Mouse (Mus musculus) fibroblast of lung, adult 2 months (primary cell): ENCODE results near the gene Ms4a6b.
"Not testable (repeated sequence)": the region's sequence is repeated elsewhere in the genome, so short reads cannot be mapped to it uniquely, and the experiment has no call there.

Source experiments
- DNase-seq: peaks from one replicate; pipeline ENCODE4 v3.0.0-alpha.2; 2011; ENCODE audit warnings: low read depth

The Ms4a6b gene

GRCm38 (mm10) chr19:11516246-11516645, at the start of gene Ms4a6b:
Ms4a6b (plus strand) TSS chr19:11516512.
- no peak for DNase-seq

DNA sequence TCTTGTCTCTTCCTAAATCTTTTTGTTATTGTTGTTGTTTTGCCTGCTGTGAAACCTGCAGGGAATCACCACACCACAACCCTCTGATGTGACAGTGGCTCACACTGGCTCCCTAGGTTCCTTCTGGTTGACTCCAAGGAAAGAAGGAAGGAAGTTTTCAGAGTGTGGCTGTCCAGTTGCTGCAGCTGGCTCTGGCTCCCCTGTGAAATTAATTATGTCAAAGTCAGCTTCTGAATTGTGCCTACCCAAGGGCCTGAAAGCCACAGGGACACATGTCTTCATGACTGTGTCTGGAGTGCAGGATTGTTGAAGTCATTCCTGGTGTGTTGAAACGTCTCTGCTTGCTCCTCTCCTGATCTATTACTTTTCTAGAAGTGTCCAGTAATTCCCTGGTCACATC, 48.0 kb upstream of the Ms4a6b start:
- DNase-seq = not testable (repeated sequence)

DNA sequence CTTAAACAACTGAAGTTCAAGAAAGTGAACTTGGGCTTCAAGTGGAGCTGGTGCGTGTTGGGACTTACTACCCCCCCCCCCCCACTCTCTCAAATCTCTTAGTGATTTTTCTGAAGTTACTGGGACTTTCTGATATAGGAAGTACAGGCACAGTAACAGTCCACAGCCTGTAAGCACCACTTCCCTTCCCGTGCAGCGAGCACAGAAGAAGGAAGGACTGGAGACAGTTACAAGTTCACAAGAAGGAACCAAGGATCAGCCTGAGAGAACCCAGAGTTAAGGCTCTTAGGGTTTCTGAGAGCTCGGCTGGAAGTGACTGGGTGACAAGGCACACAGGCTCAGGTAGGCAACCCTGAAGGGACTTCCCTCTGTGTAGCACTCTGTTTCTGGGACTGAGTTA, 47.1 kb upstream of the Ms4a6b start, which contains the start of gene Ms4a6c:
Ms4a6c (plus strand) TSS at position 152 of the 400 bp plus-strand sequence.
- not testable (repeated sequence) for DNase-seq

DNA sequence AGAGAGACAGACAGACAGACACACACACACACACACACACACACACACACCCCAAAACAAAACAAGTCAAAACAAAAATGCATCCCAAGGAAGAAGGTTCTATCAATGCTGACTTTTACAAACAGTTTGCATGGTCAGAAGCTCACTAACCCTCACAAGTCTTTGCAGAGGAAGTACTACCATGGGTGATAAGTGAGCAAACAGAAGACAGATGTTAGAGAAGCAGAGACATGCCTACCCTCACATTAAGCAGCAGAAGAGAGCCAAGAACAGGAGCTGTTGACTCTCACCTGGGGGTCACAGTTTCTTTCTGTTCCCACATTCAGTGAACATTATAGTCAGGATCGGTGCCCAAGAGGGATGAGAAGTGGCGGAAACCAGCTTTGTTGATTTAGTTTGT, 36.6 kb upstream of the Ms4a6b start:
- no peak for DNase-seq

DNA sequence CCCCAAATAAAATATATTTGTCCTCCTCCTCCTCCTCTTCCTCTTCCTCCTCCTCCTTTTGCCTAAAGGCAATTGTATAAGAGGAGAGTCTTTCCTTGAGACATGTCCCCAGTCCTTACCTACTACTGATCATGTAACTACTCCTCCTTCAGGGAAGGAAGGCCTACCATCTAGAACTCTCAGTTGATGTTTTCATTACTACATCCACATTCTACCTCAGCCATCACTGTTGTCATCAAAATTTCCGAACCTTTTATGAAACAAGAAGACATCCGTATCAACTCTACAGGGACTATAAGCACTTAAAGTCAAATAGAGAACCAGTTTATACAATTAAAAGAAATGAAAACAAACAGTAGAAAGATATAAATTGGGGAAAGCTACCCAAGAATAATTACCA, 33.6 kb upstream of the Ms4a6b start:
- DNase-seq = no peak

GRCm38 (mm10) chr19:11483941-11484340, 32.4 kb upstream of the Ms4a6b start:
- DNase-seq = no peak

GRCm38 (mm10) chr19:11484388-11484787, 31.9 kb upstream of the Ms4a6b start:
- DNase-seq = no peak

GRCm38 (mm10) chr19:11485266-11485665, 31.0 kb upstream of the Ms4a6b start:
- no peak for DNase-seq

- DNase-seq = no peak
Observed at GRCm38 (mm10) chr19:11485746-11486145, 30.6 kb upstream of the Ms4a6b start, which contains the start of gene Gm8369. Gm8369 (plus strand) TSS chr19:11485938.

GRCm38 (mm10) chr19:11486599-11486998, 29.7 kb upstream of the Ms4a6b start:
- DNase-seq = no peak

DNA sequence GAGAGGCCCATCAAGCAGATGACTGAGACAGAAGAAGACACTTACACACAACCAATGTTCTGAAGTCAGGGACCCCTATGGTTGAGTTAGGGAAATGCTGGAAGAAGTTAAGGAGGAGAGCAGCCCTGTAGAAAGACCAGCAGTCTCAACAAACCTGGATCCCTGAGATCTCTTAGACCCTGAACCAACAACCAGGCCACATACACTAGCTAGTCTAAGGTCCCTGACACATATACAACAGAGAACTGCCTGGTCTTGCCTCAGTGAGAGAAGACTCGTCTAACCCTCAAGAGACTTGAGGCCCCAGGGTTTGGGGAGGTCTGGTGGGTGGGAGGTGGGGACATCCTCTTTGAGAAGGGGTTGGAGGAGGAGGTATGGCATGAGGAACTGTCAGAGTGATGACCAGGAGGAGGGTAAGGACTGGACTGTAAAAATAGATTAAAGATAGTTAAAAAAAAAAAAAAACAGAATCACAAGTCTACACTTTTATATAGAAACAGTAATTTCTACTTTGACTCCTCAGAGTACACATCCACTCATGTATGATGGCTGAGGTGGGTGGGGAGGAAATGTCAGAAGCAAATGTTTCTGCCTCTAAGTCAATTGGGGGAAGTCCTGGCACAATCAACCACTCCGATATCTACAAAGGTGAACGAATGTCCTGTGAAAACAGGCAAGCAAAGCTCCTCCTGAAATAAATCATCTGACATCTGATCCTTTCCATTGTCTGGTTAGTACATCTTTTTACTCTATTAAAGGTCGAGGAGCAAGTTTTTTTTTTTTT, 24.7 kb upstream of the Ms4a6b start:
- DNase-seq = no peak

GRCm38 (mm10) chr19:11492671-11493070, 23.6 kb upstream of the Ms4a6b start:
- no peak for DNase-seq

DNA sequence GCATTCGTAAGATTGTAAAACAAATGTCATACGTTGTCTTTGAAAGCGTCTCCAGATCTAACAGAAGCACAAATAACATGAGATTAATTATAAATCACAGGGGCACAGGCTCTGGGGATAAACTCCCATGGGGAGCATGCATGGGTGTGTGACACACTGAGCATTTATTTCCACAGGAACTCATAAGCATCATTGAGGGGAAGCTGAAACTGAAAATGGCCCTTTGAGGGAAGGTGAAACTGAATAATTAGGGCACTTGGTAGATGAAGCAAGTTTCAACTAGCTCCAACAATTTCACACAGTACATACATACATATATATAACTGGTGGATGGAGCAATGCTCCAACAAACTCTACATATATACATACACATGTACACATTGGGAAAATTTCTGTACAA, 21.8 kb upstream of the Ms4a6b start:
- no peak for DNase-seq

GRCm38 (mm10) chr19:11496361-11496760, 20.0 kb upstream of the Ms4a6b start:
- no peak for DNase-seq

DNA sequence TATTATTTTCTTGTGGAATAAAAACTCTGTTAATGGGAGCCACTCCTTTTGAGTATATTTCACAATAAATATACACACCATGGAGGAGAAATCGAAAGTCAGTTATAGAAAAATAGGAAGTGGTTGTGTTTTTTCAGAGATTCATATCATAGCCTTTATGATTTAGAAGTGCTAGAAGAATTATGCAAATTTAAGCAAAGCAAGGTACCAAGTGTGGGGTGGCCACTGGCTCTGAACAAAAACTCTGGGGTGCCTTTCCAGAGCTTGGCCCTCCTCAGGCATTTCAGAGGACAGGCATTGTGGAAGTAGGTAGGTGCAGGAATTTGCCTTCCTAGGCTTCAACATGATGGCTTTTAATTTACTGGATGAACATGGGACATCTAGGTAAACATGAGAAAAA, 19.0 kb upstream of the Ms4a6b start:
- not testable (repeated sequence) for DNase-seq

DNA sequence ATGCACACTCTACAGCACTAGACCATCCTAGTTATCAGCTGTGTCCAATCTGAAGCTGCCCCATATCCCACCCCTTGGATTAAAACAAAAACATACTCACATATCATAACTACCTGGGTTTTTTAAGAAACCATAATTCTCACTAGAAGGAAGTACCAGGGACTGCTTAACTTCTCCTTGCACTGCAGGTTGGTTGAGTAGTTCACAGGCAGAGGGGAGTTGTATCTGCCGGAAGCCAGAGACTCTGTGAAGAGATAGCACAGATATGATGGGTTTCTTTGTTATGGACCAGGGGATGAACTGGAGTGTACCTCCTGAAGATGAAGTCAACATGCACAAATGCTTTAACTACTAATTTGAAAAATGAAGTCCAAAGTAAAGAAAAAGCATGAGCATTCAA, 15.5 kb upstream of the Ms4a6b start:
- DNase-seq = no peak

- DNase-seq = no peak
Observed at GRCm38 (mm10) chr19:11501326-11501725, 15.0 kb upstream of the Ms4a6b start.

- no peak for DNase-seq
Observed at GRCm38 (mm10) chr19:11504857-11505256, 11.5 kb upstream of the Ms4a6b start.

DNA sequence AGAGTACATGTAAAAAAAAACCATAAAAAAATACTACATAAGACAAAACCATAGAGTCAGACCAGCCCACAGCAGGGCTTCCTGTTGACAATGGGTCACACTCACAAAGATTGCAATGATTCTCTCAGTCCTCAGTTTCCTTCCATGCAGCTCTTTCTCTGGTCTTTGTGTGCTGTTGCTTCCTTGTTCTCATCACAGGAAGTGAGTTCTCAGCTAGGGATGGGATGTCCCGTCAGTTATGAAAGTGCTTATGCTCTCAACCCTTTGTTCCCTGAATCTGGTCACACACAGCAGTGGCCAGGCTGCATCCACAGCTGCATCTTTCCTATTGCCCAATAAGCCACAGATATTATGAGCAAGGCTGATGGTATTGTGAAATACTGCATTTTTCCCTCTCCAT, 2.9 kb upstream of the Ms4a6b start:
- DNase-seq = no peak

- no peak for DNase-seq
Observed at GRCm38 (mm10) chr19:11516845-11517244, 533 bp downstream of the Ms4a6b start.

- not testable (repeated sequence) for DNase-seq
Observed at GRCm38 (mm10) chr19:11517373-11517772, 1.1 kb downstream of the Ms4a6b start.

- not testable (repeated sequence) for DNase-seq
Observed at GRCm38 (mm10) chr19:11518356-11518755, 2.0 kb downstream of the Ms4a6b start.

DNA sequence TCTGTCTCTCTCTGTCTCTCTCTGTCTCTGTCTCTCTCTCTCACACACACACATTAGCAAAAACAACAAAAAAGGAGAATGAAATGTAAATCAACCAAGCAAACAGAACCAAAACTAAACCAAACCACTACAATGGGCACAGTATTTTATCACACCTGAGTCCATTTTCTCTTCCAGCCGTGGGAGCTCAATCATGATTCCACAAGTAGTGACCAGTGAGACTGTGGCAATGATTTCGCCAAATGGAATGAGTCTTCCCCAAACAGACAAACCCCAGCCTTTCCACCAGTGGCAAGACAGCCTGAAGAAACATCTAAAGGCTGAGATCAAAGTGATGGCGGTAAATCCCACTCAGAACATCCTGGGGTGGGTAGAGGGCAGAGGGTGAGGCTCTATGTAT, 3.8 kb downstream of the Ms4a6b start:
- no peak for DNase-seq

DNA sequence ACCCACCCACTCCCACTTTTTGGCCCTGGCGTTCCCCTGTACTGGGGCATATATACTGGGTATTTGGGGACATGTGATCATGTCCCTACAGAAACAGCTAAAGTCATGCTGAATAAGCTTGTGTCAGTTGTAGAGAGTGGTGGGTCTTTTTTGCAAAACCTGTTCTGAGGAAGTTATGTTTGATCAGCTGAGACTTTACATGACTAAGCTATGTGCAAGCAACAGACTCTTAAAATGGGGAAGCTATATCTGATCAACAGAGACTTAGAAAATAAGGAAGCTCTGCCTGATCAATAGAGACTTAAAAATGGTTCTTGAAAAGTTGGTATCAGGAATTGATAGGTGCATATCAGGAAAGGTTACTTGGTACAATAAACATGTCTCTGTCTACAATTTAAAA, 17.1 kb downstream of the Ms4a6b start:
- no peak for DNase-seq
